Mouse (Mus musculus): ENCODE measurements around the gene Osbpl2. TPM values are rescaled to one million over a fixed set of nuclear protein-coding genes. Genes with fewer than 3 reads are reported as not detected.
A peak's percentile ranks its signal among the peaks of the same experiment; 100 is the strongest.

The Osbpl2 gene
- total RNA-seq (2022), result 10 to 100 TPM; 56.0 to 59.0 (median 58.3) TPM

GRCm38 (mm10) chr2:180118661-180119438, at the start of gene Osbpl2:
Osbpl2 (plus strand) TSS chr2:180119306.
- peak; percentile 99 to 100 for DNase-seq (ENCODE audit: low spot score in 2 of 2)

GRCm38 (mm10) chr2:180069770-180070480, 49.2 kb upstream of the Osbpl2 start:
- no peak for DNase-seq (ENCODE audit: low spot score in 2 of 2)

GRCm38 (mm10) chr2:180070481-180071453, 48.3 kb upstream of the Osbpl2 start, which contains the start of gene Mtg2:
Mtg2 (plus strand) TSS chr2:180070588.
- peak; percentile 93 to 94 for DNase-seq (ENCODE audit: low spot score in 2 of 2)

- no peak for DNase-seq (ENCODE audit: low spot score in 2 of 2)
Measured at GRCm38 (mm10) chr2:180071671-180072070, 47.4 kb upstream of the Osbpl2 start.

GRCm38 (mm10) chr2:180072886-180073285, 46.2 kb upstream of the Osbpl2 start:
- no peak for DNase-seq (ENCODE audit: low spot score in 2 of 2)

- DNase-seq (ENCODE audit: low spot score in 2 of 2), result no peak
Measured at GRCm38 (mm10) chr2:180077622-180078021, 41.5 kb upstream of the Osbpl2 start.

- no peak for DNase-seq (ENCODE audit: low spot score in 2 of 2)
Measured at GRCm38 (mm10) chr2:180080680-180081079, 38.4 kb upstream of the Osbpl2 start.

GRCm38 (mm10) chr2:180083063-180083462, 36.0 kb upstream of the Osbpl2 start:
- DNase-seq (ENCODE audit: low spot score in 2 of 2), result no peak

GRCm38 (mm10) chr2:180084565-180084964, 34.5 kb upstream of the Osbpl2 start:
- peak in 1 of 2 experiments; percentile 14 for DNase-seq (ENCODE audit: low spot score in 2 of 2)

- DNase-seq (ENCODE audit: low spot score in 2 of 2), result peak in 1 of 2 experiments; percentile 10
Measured at GRCm38 (mm10) chr2:180085926-180086636, 33.0 kb upstream of the Osbpl2 start.

- no peak for DNase-seq (ENCODE audit: low spot score in 2 of 2)
Measured at GRCm38 (mm10) chr2:180086637-180087027, 32.5 kb upstream of the Osbpl2 start.

GRCm38 (mm10) chr2:180087472-180087871, 31.6 kb upstream of the Osbpl2 start:
- no peak for DNase-seq (ENCODE audit: low spot score in 2 of 2)

- no peak for DNase-seq (ENCODE audit: low spot score in 2 of 2)
Measured at GRCm38 (mm10) chr2:180090285-180090684, 28.8 kb upstream of the Osbpl2 start.

- DNase-seq (ENCODE audit: low spot score in 2 of 2), result no peak
Measured at GRCm38 (mm10) chr2:180095711-180096110, 23.4 kb upstream of the Osbpl2 start.

- no peak for DNase-seq (ENCODE audit: low spot score in 2 of 2)
Measured at GRCm38 (mm10) chr2:180097585-180097984, 21.5 kb upstream of the Osbpl2 start.

- DNase-seq (ENCODE audit: low spot score in 2 of 2), result no peak
Measured at GRCm38 (mm10) chr2:180098167-180098566, 20.9 kb upstream of the Osbpl2 start.

- no peak for DNase-seq (ENCODE audit: low spot score in 2 of 2)
Measured at GRCm38 (mm10) chr2:180099529-180099928, 19.6 kb upstream of the Osbpl2 start.

- DNase-seq (ENCODE audit: low spot score in 2 of 2), result no peak
Measured at GRCm38 (mm10) chr2:180103151-180103977, 15.7 kb upstream of the Osbpl2 start.

- DNase-seq (ENCODE audit: low spot score in 2 of 2), result peak in 1 of 2 experiments; percentile 62
Measured at GRCm38 (mm10) chr2:180103978-180104658, 15.0 kb upstream of the Osbpl2 start, which contains the start of gene Hrh3. Hrh3 (minus strand) TSS chr2:180104488.

Measured in left cerebral cortex, adult 8-10 months (tissue).